Mouse (Mus musculus): ENCODE results near the gene Robo1.

DNA sequence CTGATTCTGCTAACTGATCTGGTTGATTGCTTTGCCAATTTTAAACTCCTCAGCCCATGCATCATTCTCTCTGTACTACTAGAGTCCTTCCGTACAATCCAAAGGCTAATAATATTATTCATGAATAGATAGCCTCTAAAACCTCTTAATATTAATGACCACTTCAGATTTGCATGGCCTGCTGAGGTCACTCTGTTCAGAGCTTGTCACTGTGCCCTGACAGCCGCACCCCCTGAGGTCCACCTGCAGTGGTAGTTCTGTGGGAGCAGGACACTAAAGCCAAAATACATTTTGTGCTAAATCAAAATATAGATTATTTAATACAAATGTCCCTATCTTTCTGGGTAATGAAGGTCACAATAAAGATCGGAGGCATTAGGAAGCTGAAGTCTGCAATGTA is 631.8 kb downstream of the Robo1 start:
- no peak for TF ChIP-seq CTCF (IDR thresholded peaks at IDR 0.05; ENCODE audit: low read depth, low read length)
- TF ChIP-seq POLR2A (IDR thresholded peaks at IDR 0.05; ENCODE audit: insufficient read depth, low read length) = no peak
